Mouse (Mus musculus) C2C12 (cell line): ENCODE results near the gene Nme8.

Source experiments
- CTCF ChIP-seq: IDR thresholded peaks from one replicate; pipeline ENCODE4 v1.5.1; 2011; ENCODE audit not compliant: control insufficient read depth, insufficient read depth, insufficient read length
- MYOG ChIP-seq: IDR thresholded peaks from one replicate; pipeline ENCODE4 v1.6.1; 2011; ENCODE audit not compliant: control insufficient read depth, insufficient read length; ENCODE audit errors: extremely low read depth

- no peak for TF ChIP-seq CTCF
- no peak for TF ChIP-seq MYOG
These were observed 1.1 kb upstream of the Nme8 start for GRCm38 (mm10) chr13:19698524-19699173.
